Mouse (Mus musculus): ENCODE results near the gene Sh3rf3.

GRCm38 (mm10) chr10:58848536-58848935 is 35.4 kb downstream of the Sh3rf3 start:
- no peak for TF ChIP-seq HCFC1 (IDR thresholded peaks at IDR 0.05; ENCODE audit: borderline replicate concordance, insufficient read depth, low read length)
- no peak for TF ChIP-seq ZNF384 (IDR thresholded peaks at IDR 0.05; ENCODE audit: low read depth, low read length)
- no peak for TF ChIP-seq CHD2 (IDR thresholded peaks at IDR 0.05; ENCODE audit: low read depth, low read length)
- TF ChIP-seq ZC3H11A (IDR thresholded peaks at IDR 0.05; ENCODE audit: borderline replicate concordance, low read depth, low read length): no peak
